Mouse (Mus musculus) thymus, postnatal 0 days (tissue): ENCODE results near the gene Plxnb1. TPM values are rescaled to one million over a fixed set of nuclear protein-coding genes. Genes with fewer than 3 reads are reported as not detected.

ENCODE experiments used
- DNase-seq: peaks from one replicate; pipeline ENCODE4 v3.0.0-alpha.2; 2015; ENCODE audit warnings: low spot score
- polyA plus RNA-seq: library from polyadenylated mRNA; unstranded; fragments of >200 nt; fragmentation: Nextera tagmentation; extraction: Ambion mirVana; gene quantifications from 2 replicates; pipeline ENCODE4 v1.2.1, GENCODE M21; 2015

Plxnb1 gene
- polyA plus RNA-seq, 1 experiment from 2014 or later = 3.3 TPM

- peak; percentile 21 for DNase-seq
These were observed 5.2 kb downstream of the Plxnb1 start for GRCm38 (mm10) chr9:109100307-109100928.

- no peak for DNase-seq
These were observed 6.8 kb downstream of the Plxnb1 start for GRCm38 (mm10) chr9:109101933-109102445.

- DNase-seq = no peak
These were observed 7.4 kb downstream of the Plxnb1 start for GRCm38 (mm10) chr9:109102541-109102940.

- DNase-seq = no peak
These were observed 8.1 kb downstream of the Plxnb1 start for GRCm38 (mm10) chr9:109103250-109103649.

- DNase-seq = peak; percentile 27
These were observed 8.9 kb downstream of the Plxnb1 start for GRCm38 (mm10) chr9:109104083-109104482.

GRCm38 (mm10) chr9:109105011-109105410 is 9.8 kb downstream of the Plxnb1 start:
- DNase-seq = no peak

GRCm38 (mm10) chr9:109105648-109106047 is 10.5 kb downstream of the Plxnb1 start:
- no peak for DNase-seq

- no peak for DNase-seq
These were observed 12.2 kb downstream of the Plxnb1 start for GRCm38 (mm10) chr9:109107341-109107740.

GRCm38 (mm10) chr9:109110240-109110639 is 15.1 kb downstream of the Plxnb1 start:
- DNase-seq = no peak

- DNase-seq = no peak
These were observed 15.9 kb downstream of the Plxnb1 start for GRCm38 (mm10) chr9:109111101-109111500.

GRCm38 (mm10) chr9:109111591-109111990 is 16.4 kb downstream of the Plxnb1 start:
- no peak for DNase-seq

- no peak for DNase-seq
These were observed 18.1 kb downstream of the Plxnb1 start for GRCm38 (mm10) chr9:109113331-109113730.

- no peak for DNase-seq
These were observed 19.1 kb downstream of the Plxnb1 start for GRCm38 (mm10) chr9:109114276-109114675.

- no peak for DNase-seq
These were observed 19.7 kb downstream of the Plxnb1 start for GRCm38 (mm10) chr9:109114871-109115270.

- DNase-seq = no peak
These were observed 21.0 kb downstream of the Plxnb1 start for GRCm38 (mm10) chr9:109116205-109116604.

- no peak for DNase-seq
These were observed 22.9 kb downstream of the Plxnb1 start for GRCm38 (mm10) chr9:109118106-109118505.

GRCm38 (mm10) chr9:109119571-109119970 is 24.4 kb downstream of the Plxnb1 start:
- no peak for DNase-seq

GRCm38 (mm10) chr9:109120956-109121355 is 25.8 kb downstream of the Plxnb1 start:
- DNase-seq = no peak

- peak; percentile 67 for DNase-seq
These were observed 27.4 kb downstream of the Plxnb1 start for GRCm38 (mm10) chr9:109122553-109123085.

GRCm38 (mm10) chr9:109123266-109123665 is 28.1 kb downstream of the Plxnb1 start:
- no peak for DNase-seq

- DNase-seq = no peak
These were observed 29.0 kb downstream of the Plxnb1 start for GRCm38 (mm10) chr9:109124164-109124563.

GRCm38 (mm10) chr9:109125043-109125442 is 29.9 kb downstream of the Plxnb1 start:
- DNase-seq = no peak

GRCm38 (mm10) chr9:109125481-109125880 is 30.3 kb downstream of the Plxnb1 start:
- DNase-seq = no peak
